Mouse (Mus musculus) right cerebral cortex, postnatal 14 days (tissue): ENCODE measurements around the gene Cnppd1.
A peak's percentile ranks its signal among the peaks of the same experiment; 100 is the strongest.

Experiments used
- DNase-seq: peaks from one replicate; pipeline ENCODE4 v3.0.0; 2022

The Cnppd1 gene

GRCm38 (mm10) chr1:75147411-75148135 is 5.1 kb upstream of the Cnppd1 start:
- no peak for DNase-seq

GRCm38 (mm10) chr1:75145589-75145988 is 3.1 kb upstream of the Cnppd1 start:
- DNase-seq, result no peak

GRCm38 (mm10) chr1:75141486-75142190 is 873 bp downstream of the Cnppd1 start:
- peak; percentile 64 for DNase-seq

DNA sequence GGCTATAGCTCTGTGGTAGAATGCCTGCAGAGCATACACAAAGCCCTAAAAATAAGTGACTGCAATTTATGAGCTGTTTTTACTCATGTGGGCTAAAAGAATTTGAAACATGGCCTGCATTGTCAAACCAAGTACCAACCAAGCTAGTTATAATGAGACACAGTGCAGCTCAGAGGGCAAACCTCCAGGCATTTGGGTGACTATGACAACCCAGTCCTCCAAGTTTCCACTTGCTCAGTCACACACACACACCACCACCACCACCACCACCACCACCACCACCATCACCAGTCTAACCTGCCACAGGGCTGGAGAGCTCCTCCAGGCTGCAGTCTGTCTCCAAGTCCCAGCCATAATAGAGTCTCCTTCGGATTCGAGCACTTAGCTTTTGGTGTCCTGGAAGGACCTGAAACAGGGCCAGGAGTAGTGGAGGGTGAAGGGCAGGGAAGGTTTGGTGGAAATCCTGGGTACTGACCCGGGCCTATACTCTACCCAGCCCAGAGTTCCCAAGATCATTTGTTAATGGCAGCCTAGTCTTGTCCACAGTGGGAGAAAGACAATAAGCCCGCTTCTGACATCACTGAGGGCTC is 1.8 kb downstream of the Cnppd1 start:
- no peak for DNase-seq

DNA sequence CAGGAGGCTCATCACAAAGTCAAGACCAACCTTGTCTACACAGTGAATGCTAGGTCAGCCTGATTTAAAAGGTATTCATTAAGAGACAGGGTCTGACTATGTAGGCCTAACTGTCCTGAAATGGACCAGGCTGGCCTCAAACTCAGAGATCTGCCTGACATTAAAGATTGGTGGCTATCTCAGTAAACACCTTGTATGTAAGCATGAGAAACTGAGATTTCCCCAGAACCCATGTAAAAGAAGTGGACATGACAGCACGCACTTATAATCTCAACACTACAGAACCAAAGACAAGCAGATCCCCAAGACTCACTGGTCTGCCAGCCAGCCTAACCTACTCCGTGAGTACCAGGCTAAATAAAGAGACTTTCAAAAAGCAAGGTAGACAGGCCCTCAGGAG is 4.1 kb downstream of the Cnppd1 start:
- no peak for DNase-seq

GRCm38 (mm10) chr1:75136730-75137129 is 5.8 kb downstream of the Cnppd1 start:
- no peak for DNase-seq

DNA sequence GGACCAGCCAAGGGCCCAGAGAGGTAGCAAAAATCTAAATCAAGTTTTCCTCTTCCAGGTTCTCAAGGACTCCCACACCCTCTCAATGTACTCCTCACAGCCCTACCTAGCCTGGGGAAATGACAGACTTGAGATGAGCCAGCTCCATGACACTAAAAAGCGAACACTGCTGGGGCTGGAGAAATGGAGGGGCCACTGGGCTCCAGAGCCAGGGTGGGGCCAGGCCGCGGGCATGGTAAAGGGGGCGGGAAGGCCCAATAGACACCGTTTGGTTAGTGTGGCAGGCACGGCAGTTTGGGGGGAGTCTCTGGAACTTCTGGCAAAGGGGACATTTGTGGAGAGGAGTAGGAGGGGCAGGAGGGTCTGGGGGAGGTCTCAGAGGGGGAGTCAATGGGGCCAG is 6.2 kb downstream of the Cnppd1 start:
- DNase-seq, result no peak

DNA sequence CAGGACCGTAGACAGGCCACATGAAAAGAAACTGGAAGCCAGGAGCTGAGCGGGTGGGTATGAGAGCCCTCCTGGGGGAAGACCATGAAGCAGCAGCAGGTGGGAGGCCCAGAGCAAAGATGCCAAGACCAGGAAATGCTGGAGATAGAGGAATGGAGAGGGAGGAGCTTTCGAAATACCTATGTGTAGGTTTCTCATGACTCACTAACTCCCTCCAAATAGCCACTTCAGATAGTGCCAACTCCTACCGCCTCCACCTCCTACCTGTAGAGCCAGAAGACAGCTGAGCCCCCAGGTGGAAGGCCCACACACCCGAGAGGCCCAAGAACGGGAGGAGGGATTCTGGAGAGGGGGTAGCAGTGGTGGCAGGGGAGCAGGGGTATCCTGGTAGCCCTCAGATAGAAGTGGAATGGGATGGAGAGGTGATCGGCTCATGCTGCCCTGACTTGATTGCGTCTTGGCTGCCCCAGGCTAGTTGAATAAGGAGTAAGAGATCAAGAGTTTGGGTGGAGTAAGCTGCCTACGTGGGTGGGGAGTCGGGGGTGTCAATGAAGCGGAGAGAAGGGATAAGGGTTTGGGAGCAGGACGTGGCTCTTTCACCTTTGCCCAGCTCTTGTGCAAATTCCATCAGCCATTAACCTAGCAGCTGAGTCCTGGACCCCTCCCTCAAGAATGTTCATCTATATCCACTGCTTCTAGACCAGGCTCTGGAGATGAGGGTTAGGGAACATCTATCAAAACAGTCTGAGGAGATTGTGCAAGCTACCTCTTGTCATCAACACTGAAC is 8.9 kb downstream of the Cnppd1 start, which contains the start of gene Slc23a3:
TSS of gene Slc23a3 (minus strand) at position 470 of the 787 bp plus-strand sequence.
- no peak for DNase-seq

DNA sequence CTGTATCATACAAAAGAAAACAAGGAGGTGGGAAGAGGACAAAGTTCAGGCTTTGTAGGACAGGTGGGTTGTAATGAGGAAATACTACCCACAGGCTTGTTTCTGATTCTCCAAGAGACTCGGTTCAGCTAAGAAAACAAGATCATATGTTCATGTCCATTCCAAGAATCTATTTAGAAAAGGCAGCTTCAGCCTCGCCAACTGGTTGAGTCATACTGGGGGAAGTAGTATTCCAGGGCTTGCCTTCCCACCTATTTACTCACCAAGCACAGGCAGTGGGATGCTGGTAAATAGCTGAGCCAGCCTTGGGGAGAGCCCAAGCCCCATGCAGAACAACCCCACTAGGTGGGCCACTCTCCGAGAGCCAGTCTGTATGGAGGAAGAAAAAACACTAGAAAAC is 13.9 kb downstream of the Cnppd1 start:
- no peak for DNase-seq

GRCm38 (mm10) chr1:75125418-75125817 is 17.1 kb downstream of the Cnppd1 start:
- no peak for DNase-seq

DNA sequence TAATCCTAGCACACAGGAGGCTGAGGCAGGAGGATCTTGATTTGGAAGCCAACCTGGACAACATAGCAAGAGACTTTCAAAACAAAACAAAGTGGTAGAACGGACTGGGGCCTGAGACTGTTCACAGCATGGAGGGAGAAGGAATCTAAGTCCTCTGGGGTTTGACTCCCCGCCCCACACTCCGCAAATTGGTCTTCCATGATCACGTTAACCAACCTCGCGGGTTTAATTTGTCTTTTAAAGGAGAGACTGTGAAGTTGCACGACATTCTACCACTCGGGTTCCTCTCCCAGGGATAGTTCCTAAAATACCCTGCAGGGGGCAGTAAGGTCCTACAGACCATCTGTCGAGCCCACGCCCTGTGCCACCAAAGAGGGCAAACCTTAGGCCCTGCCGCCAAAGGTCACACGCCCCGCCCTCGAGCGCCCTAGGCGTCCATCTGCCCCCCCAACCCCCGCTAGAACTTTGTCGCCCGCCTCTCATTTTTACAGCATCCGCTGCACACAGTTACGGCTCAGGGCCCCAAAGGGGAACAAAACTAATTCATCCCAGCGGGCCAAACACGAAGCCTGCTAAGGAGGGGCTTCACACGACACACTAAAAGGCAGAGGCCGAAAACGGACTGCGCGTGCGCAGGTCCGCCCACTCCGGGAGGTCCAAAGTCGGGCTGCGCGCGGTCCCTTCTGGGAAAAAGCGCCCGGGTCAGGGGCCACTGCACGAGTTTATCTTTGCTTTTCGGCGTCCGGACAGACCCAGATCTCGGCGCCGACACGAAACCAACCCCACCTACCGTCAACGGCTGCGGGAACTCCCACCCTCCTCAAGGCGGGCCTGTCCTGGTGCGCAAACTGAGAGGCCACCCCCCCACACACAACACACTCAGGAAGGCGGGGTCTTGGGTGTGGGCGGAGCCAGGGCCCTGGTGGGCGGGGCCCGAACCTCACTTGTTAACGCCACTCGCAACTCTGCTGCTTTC is 17.9 kb downstream of the Cnppd1 start, which contains the start of gene Nhej1:
TSS of gene Nhej1 (minus strand) at position 855 of the 976 bp plus-strand sequence.
- DNase-seq, result peak; percentile 94

DNA sequence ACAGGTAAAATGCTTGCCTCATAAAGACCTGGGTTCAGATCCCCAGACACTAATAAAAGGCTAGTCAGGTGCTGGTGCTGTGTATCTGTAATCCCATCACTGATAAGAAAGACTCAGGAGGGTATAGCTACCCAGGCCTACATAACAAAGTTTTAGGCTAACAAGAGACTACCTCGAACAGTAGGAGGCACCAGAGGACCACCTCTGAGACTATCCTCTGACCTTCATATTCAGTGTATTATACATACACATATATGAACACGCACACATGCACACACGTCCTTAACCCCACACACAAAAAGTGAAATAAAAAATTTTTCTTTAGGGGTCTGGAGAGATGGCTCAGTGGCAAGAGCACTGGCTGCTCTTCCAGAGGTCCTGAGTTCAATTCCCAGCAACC is 20.3 kb downstream of the Cnppd1 start:
- no peak for DNase-seq
